11 mouse cellular contexts compared by ENCODE assay signal in the genomic region with DNA sequence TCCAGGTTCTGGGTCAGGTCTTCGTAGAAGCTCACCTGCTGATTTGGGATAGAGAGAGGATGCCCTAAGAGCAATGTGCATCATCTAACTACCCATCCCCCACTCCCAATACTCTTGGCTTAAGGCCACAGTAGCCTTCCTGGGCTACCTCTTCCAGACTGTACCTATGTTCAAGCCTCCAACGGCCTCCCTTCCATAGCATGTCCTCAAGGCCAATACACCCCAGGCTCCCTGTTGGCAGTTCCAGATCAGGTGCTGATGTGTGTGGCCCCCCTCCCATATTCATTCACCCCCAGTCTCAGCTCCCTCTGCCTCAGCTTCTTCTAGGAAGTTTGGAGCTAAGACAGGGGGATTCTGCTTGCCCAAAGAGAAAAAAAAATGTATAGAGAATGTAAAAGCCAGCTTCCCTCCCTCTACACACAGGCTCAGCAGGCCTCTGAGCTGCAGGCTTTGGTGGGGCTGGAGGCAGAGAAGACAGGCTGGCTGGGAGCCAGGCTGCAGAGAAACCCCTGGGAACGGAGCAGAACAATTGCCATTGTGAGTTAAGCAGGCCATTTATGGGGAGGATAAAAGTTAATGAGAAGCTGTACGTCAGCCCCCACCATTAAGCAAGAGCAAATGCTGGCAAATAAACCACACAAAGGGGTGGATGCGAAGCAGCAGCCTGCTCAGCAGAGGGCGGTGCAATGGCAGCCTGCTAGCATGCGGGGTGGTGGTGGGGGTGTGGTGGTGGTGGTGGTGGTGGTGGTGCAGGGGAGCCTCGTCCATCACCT. TPM values are rescaled to one million over a fixed set of nuclear protein-coding genes. Genes with fewer than 3 reads are reported as not detected.
DNase-seq lines count a peak whose midpoint lies in the region; ATAC-seq lines count a peak whose summit lies in the region.
"Had no signal": no experiment of that assay in that cellular context is flagged by ENCODE, and none has a peak within 500 bp of the region (broad histone marks: within the 10 kb centered on the region; RNA-seq: fewer than 3 reads in every experiment).

No protein-coding gene starts in this region.

- no peaks in the 10 kb centered on the region for H3K27me3 ChIP-seq in limb, embryonic 11.5 days (ENCODE audit: control insufficient read depth, insufficient read depth, low read length)
- H3K27me3 ChIP-seq in limb, embryonic 10.5 days (ENCODE audit: low read depth, poor library complexity, severe bottlenecking) = 0 out of 2 replicates have a peak, but pooled peaks cover 4% of the 10 kb centered on the region
- no peaks in the 10 kb centered on the region for H3K27me3 ChIP-seq in embryonic facial prominence, embryonic 13.5 days
- no peaks in the 10 kb centered on the region for H3K27me3 ChIP-seq in intestine, embryonic 14.5 days (replicated peaks; ENCODE audit: control insufficient read depth, insufficient read depth, low read length)

- no peaks in the 10 kb centered on the region for H3K36me3 ChIP-seq in limb, embryonic 11.5 days (ENCODE audit: control insufficient read depth, insufficient read depth, low read length)
- no peaks in the 10 kb centered on the region for H3K36me3 ChIP-seq in limb, embryonic 10.5 days
- no peaks in the 10 kb centered on the region for H3K36me3 ChIP-seq in embryonic facial prominence, embryonic 13.5 days
- H3K36me3 ChIP-seq in intestine, embryonic 14.5 days (ENCODE audit: control insufficient read depth, insufficient read depth, low read length) = no peaks in the 10 kb centered on the region
- H3K36me3 ChIP-seq: G1E; heart, embryonic 13.5 days had no signal

- no peaks in the 10 kb centered on the region for H3K9me3 ChIP-seq in limb, embryonic 11.5 days (ENCODE audit: control insufficient read depth, low read length)
- H3K9me3 ChIP-seq in limb, embryonic 10.5 days (replicated peaks) = no peaks in the 10 kb centered on the region; the same call in 1 of the 2 replicates
- H3K9me3 ChIP-seq in embryonic facial prominence, embryonic 13.5 days = no peaks in the 10 kb centered on the region
- no peaks in the 10 kb centered on the region for H3K9me3 ChIP-seq in intestine, embryonic 14.5 days (ENCODE audit: control insufficient read depth, low read length)
- H3K9me3 ChIP-seq: G1E; heart, embryonic 13.5 days had no signal

- no peak overlapping the region for H3K9ac ChIP-seq in limb, embryonic 11.5 days (ENCODE audit: low read length)
- H3K9ac ChIP-seq in embryonic facial prominence, embryonic 13.5 days = 0 out of 2 replicates have a peak overlapping the region, but pooled peaks have one; percentile 3
- no peak overlapping the region for H3K9ac ChIP-seq in intestine, embryonic 14.5 days (ENCODE audit: low read length)
- H3K9ac ChIP-seq: heart, embryonic 13.5 days had no signal

- H3K27ac ChIP-seq in limb, embryonic 11.5 days (replicated peaks; ENCODE audit: low read depth, low read length) = no peak overlapping the region
- H3K27ac ChIP-seq in limb, embryonic 10.5 days = no peak overlapping the region; the same call in 1 of the 2 replicates
- H3K27ac ChIP-seq in embryonic facial prominence, embryonic 13.5 days = peak overlapping the region; percentile 60; the same call in 1 of the 2 replicates
- no peak overlapping the region for H3K27ac ChIP-seq in intestine, embryonic 14.5 days (ENCODE audit: low read depth)
- H3K27ac ChIP-seq: heart, embryonic 13.5 days had no signal

- H3K4me3 ChIP-seq in limb, embryonic 11.5 days (ENCODE audit: low read depth, low read length) = no peak overlapping the region
- no peak overlapping the region for H3K4me3 ChIP-seq in limb, embryonic 10.5 days
- no peak overlapping the region for H3K4me3 ChIP-seq in embryonic facial prominence, embryonic 13.5 days
- H3K4me3 ChIP-seq in intestine, embryonic 14.5 days (ENCODE audit: low read depth, low read length) = no peak overlapping the region
- H3K4me3 ChIP-seq: heart, embryonic 13.5 days had no signal

- H3K4me1 ChIP-seq in limb, embryonic 11.5 days (ENCODE audit: control insufficient read depth, insufficient read depth, low read length) = peaks cover 6% of the 10 kb centered on the region; the same call in 1 of the 2 replicates
- peaks cover 18% of the 10 kb centered on the region for H3K4me1 ChIP-seq in limb, embryonic 10.5 days
- H3K4me1 ChIP-seq in embryonic facial prominence, embryonic 13.5 days = peaks cover 24% of the 10 kb centered on the region
- peaks cover 9% of the 10 kb centered on the region; the same call in 1 of the 2 replicates for H3K4me1 ChIP-seq in intestine, embryonic 14.5 days (replicated peaks; ENCODE audit: control insufficient read depth, insufficient read depth, low read length)

- 0 out of 2 replicates have a peak, but pooled peaks have one; percentile 21 for ATAC-seq in limb, embryonic 11.5 days (ENCODE audit: insufficient number of reproducible peaks, low FRiP score, low TSS enrichment, low read depth)
- ATAC-seq in embryonic facial prominence, embryonic 13.5 days (ENCODE audit: insufficient number of reproducible peaks, insufficient read depth, low FRiP score, low TSS enrichment, low read depth) = peak; percentile 61; the same call in 1 of the 2 replicates
- ATAC-seq in intestine, embryonic 14.5 days (replicated peaks; ENCODE audit: low FRiP score, low TSS enrichment, low read depth) = peak; percentile 63; the same call in 1 of the 2 replicates

- no peak overlapping the region for H3K4me2 ChIP-seq in limb, embryonic 11.5 days (ENCODE audit: low read depth, severe bottlenecking)
- H3K4me2 ChIP-seq in embryonic facial prominence, embryonic 13.5 days = no peak overlapping the region; the same call in 1 of the 2 replicates
- H3K4me2 ChIP-seq in intestine, embryonic 14.5 days (ENCODE audit: low read length) = no peak overlapping the region; the same call in 1 of the 2 replicates
- H3K4me2 ChIP-seq: heart, embryonic 13.5 days had no signal

- peak; percentile 52 for DNase-seq in limb, embryonic 11.5 days (ENCODE audit: low spot score)
- DNase-seq in limb, embryonic 10.5 days (ENCODE audit: low spot score) = no peak
- no peak for DNase-seq in intestine, embryonic 14.5 days (ENCODE audit: low spot score)
- peak; percentile 73 for DNase-seq in retina, embryonic 14.5 days (ENCODE audit: low spot score)
- no peak for DNase-seq in lung, postnatal 25 days (ENCODE audit: low spot score)
- no peak for DNase-seq in lung, postnatal 4 days
- no peak for DNase-seq in liver
- DNase-seq: cerebellum, adult 11-12 months had no signal

- 27% methylated on average over 8 of the region's 8 CpGs for WGBS in limb, embryonic 11.5 days
- 37% methylated on average over 8 of the region's 8 CpGs for WGBS in limb, embryonic 10.5 days
- WGBS in embryonic facial prominence, embryonic 13.5 days = 23% methylated on average over 8 of the region's 8 CpGs
- WGBS in intestine, embryonic 14.5 days = 39% methylated on average over 8 of the region's 8 CpGs

RNA-seq across cellular contexts. Expression of gene Cacng4, which starts 31.5 kb away (rescaled TPM):
- polyA plus RNA-seq in limb, embryonic 11.5 days (2014; fragmentation: Nextera tagmentation; extraction: Ambion mirVana) = 2.7 and 4.0 TPM in 2 replicates
- polyA plus RNA-seq in limb, embryonic 10.5 days (2016; fragmentation: Nextera tagmentation; extraction: Ambion mirVana) = 0.41 and 1.1 TPM in 2 replicates
- polyA plus RNA-seq in embryonic facial prominence, embryonic 13.5 days (2015; fragmentation: Nextera tagmentation; extraction: Ambion mirVana) = 6.2 and 7.8 TPM in 2 replicates
- polyA plus RNA-seq in intestine, embryonic 14.5 days (2014; fragmentation: Nextera tagmentation; extraction: Ambion mirVana) = 7.7 and 9.5 TPM in 2 replicates
- polyA plus RNA-seq: G1E had no signal

RNA-seq across cellular contexts. Expression of gene Cacng1, which starts 46.6 kb away (rescaled TPM):
- polyA plus RNA-seq in limb, embryonic 11.5 days (2014; fragmentation: Nextera tagmentation; extraction: Ambion mirVana) = 0.40 and 0.89 TPM in 2 replicates
- not detected in 2 replicates for polyA plus RNA-seq in limb, embryonic 10.5 days (2016; fragmentation: Nextera tagmentation; extraction: Ambion mirVana)
- 0.70 and 1.1 TPM in 2 replicates for polyA plus RNA-seq in embryonic facial prominence, embryonic 13.5 days (2015; fragmentation: Nextera tagmentation; extraction: Ambion mirVana)
- not detected in 2 replicates for polyA plus RNA-seq in intestine, embryonic 14.5 days (2014; fragmentation: Nextera tagmentation; extraction: Ambion mirVana)

Comparison
In these comparisons a context has a peak if more than half of its experiments do, and no peak if none do; other contexts are left out.
1. DNase-seq: peak in limb, embryonic 11.5 days (single experiment) and retina, embryonic 14.5 days (single experiment); none in limb, embryonic 10.5 days (single experiment), intestine, embryonic 14.5 days (single experiment), lung, postnatal 25 days (single experiment), lung, postnatal 4 days (0 of 2) and liver (single experiment).
2. Peak in every context shown above with its lines, with median percentiles within 50 percentile points of each other: ATAC-seq.